Mouse (Mus musculus): ENCODE measurements around the gene Suco. TPM values are rescaled to one million over a fixed set of nuclear protein-coding genes. Genes with fewer than 3 reads are reported as not detected.

Suco gene
- polyA plus RNA-seq, 1 experiment, result 3.1 TPM

GRCm38 (mm10) chr1:161918682-161919372 lies 42.3 kb upstream of the Suco start:
- no peak for DNase-seq (ENCODE audit: low read depth in 1 of 2, low spot score in 2 of 2)
- WGBS, result 48% methylated on average over 7 of the region's 7 CpGs
- Histone ChIP-seq H3K27ac (ENCODE audit: insufficient read depth, low read length) (peak overlapping the region; percentile 33; the same call in 1 of the 2 replicates), H3K27me3 (ENCODE audit: control insufficient read depth, insufficient read depth, low read length) (no peaks in the 10 kb centered on the region), H3K36me3 (ENCODE audit: control insufficient read depth, insufficient read depth, low read length) (no peaks in the 10 kb centered on the region), H3K4me3 (ENCODE audit: extremely low read depth, insufficient read depth, insufficient read length) (no peak overlapping the region), H3K4me1 (ENCODE audit: control insufficient read depth, insufficient read depth, insufficient read length) (peaks cover 28% of the 10 kb centered on the region)
- TF ChIP-seq CTCF (IDR thresholded peaks at IDR 0.05; ENCODE audit: extremely low read depth, insufficient read depth, insufficient read length, insufficient replicate concordance) (no peak), POLR2A (IDR thresholded peaks at IDR 0.05; ENCODE audit: low read depth, low read length) (no peak)

DNA sequence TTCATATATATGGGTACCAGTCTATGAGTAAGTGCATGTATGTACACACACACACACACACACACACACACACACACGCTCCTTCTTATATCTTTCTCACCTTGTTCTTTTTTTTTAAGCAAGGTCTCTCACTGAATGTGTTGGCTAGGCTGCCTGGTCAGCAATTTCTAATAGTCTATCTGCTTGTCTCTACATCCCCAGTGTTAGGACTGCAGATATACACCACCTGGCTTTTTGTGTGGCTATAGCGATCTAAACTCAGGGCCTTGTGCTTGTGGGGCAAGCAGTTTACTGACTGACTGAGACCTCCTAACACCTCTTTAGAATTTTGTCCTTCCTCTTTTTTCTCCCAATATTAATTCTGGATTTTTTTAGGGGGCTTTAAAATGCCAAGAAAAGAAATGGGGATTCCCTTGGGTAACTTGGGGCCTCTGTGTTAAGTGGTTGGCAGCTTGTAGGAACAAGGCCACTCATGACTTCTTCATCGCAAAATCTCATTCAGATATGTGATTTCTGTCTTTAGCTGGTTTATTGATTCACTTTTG lies 41.5 kb upstream of the Suco start:
- no peak for DNase-seq (ENCODE audit: low read depth in 1 of 2, low spot score in 2 of 2)
- Histone ChIP-seq H3K27me3 (ENCODE audit: control insufficient read depth, insufficient read depth, low read length) (no peaks in the 10 kb centered on the region), H3K27ac (ENCODE audit: insufficient read depth, low read length) (no peak overlapping the region), H3K4me3 (ENCODE audit: extremely low read depth, insufficient read depth, insufficient read length) (no peak overlapping the region), H3K4me1 (ENCODE audit: control insufficient read depth, insufficient read depth, insufficient read length) (peaks cover 31% of the 10 kb centered on the region), H3K36me3 (ENCODE audit: control insufficient read depth, insufficient read depth, low read length) (no peaks in the 10 kb centered on the region)
- WGBS, result 80% methylated on average over 3 of the region's 3 CpGs
- no peak for TF ChIP-seq CTCF (IDR thresholded peaks at IDR 0.05; ENCODE audit: extremely low read depth, insufficient read depth, insufficient read length, insufficient replicate concordance)
- no peak for TF ChIP-seq POLR2A (IDR thresholded peaks at IDR 0.05; ENCODE audit: low read depth, low read length)

DNA sequence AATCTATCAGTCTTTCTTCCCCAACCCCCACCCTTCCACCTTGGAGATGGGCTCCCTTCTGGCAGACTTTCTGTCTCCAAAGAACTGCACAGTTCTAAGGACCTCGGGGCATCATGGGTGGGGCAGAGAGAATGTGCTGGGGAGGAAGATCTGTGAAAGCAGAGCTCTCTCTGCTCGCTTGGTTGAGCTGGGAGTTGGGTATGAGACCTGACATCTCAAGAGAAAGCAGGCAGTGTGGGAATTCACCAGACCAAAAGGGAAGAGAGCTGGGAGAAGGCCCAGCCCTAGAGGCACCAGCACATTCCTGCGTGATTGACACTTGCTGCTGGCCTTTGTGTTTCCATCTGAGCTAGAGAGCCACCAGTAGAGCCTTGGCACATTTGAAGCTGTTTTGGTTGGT lies 39.6 kb upstream of the Suco start:
- TF ChIP-seq CTCF (IDR thresholded peaks at IDR 0.05; ENCODE audit: extremely low read depth, insufficient read depth, insufficient read length, insufficient replicate concordance) (no peak), POLR2A (IDR thresholded peaks at IDR 0.05; ENCODE audit: low read depth, low read length) (no peak)
- peaks cover 25% of the 10 kb centered on the region; the same call in 1 of the 2 replicates for H3K4me1 ChIP-seq (ENCODE audit: control insufficient read depth, insufficient read depth, insufficient read length)
- no peaks in the 10 kb centered on the region for H3K27me3 ChIP-seq (ENCODE audit: control insufficient read depth, insufficient read depth, low read length)
- 81% methylated on average over 3 of the region's 3 CpGs for WGBS
- no peaks in the 10 kb centered on the region for H3K36me3 ChIP-seq (ENCODE audit: control insufficient read depth, insufficient read depth, low read length)
- DNase-seq (ENCODE audit: low read depth in 1 of 2, low spot score in 2 of 2), result no peak
- H3K27ac ChIP-seq (ENCODE audit: insufficient read depth, low read length), result no peak overlapping the region
- no peak overlapping the region for H3K4me3 ChIP-seq (ENCODE audit: extremely low read depth, insufficient read depth, insufficient read length)

GRCm38 (mm10) chr1:161913648-161913984 lies 37.1 kb upstream of the Suco start:
- no peaks in the 10 kb centered on the region for H3K36me3 ChIP-seq (ENCODE audit: control insufficient read depth, insufficient read depth, low read length)
- H3K27me3 ChIP-seq (ENCODE audit: control insufficient read depth, insufficient read depth, low read length), result no peaks in the 10 kb centered on the region
- TF ChIP-seq POLR2A (IDR thresholded peaks at IDR 0.05; ENCODE audit: low read depth, low read length) (no peak), CTCF (IDR thresholded peaks at IDR 0.05; ENCODE audit: extremely low read depth, insufficient read depth, insufficient read length, insufficient replicate concordance) (no peak)
- no peak overlapping the region for H3K27ac ChIP-seq (ENCODE audit: insufficient read depth, low read length)
- WGBS, result 86% methylated on average over 7 of the region's 7 CpGs
- no peak overlapping the region for H3K4me3 ChIP-seq (ENCODE audit: extremely low read depth, insufficient read depth, insufficient read length)
- H3K4me1 ChIP-seq (ENCODE audit: control insufficient read depth, insufficient read depth, insufficient read length), result peaks cover 14% of the 10 kb centered on the region
- no peak for DNase-seq (ENCODE audit: low read depth in 1 of 2, low spot score in 2 of 2)

DNA sequence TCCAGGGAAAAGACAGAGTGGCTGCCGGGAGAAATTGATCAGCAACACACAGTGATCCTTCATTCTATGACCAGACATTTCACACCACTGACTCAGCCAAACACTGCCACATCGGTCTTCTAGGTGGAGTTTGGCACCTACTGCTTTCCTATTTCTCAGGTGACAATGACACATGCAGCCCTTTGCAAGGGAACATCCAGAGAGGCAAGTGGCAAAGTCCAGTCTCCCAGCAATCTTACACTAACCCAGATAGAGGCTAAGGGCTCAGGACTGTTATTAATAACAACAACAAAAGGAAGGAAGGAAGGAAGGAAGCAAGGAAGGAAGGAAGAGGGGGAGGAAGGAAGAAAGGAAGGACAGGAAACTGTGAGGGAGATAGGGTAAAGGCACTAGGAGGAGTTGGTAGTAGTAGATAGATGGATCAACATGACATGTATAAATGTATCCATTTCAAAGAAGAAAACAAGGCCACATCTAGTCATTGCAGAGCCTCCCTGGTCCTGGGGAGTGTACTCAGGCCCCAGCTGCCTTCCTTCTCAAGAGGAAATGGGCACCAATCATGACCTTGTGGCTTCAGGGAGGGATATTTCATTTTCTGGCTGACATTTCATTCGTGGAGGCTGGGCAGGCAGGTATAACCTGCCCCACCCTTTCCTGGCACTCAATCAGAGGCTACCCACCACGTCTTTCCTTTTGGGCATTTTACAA lies 36.6 kb upstream of the Suco start:
- no peaks in the 10 kb centered on the region for H3K27me3 ChIP-seq (ENCODE audit: control insufficient read depth, insufficient read depth, low read length)
- no peak for DNase-seq (ENCODE audit: low read depth in 1 of 2, low spot score in 2 of 2)
- peaks cover 13% of the 10 kb centered on the region for H3K4me1 ChIP-seq (ENCODE audit: control insufficient read depth, insufficient read depth, insufficient read length)
- no peaks in the 10 kb centered on the region for H3K36me3 ChIP-seq (ENCODE audit: control insufficient read depth, insufficient read depth, low read length)
- TF ChIP-seq POLR2A (IDR thresholded peaks at IDR 0.05; ENCODE audit: low read depth, low read length) (no peak), CTCF (IDR thresholded peaks at IDR 0.05; ENCODE audit: extremely low read depth, insufficient read depth, insufficient read length, insufficient replicate concordance) (no peak)
- H3K4me3 ChIP-seq (ENCODE audit: extremely low read depth, insufficient read depth, insufficient read length), result no peak overlapping the region
- 55% methylated on average over 4 of the region's 4 CpGs for WGBS
- no peak overlapping the region for H3K27ac ChIP-seq (ENCODE audit: insufficient read depth, low read length)

DNA sequence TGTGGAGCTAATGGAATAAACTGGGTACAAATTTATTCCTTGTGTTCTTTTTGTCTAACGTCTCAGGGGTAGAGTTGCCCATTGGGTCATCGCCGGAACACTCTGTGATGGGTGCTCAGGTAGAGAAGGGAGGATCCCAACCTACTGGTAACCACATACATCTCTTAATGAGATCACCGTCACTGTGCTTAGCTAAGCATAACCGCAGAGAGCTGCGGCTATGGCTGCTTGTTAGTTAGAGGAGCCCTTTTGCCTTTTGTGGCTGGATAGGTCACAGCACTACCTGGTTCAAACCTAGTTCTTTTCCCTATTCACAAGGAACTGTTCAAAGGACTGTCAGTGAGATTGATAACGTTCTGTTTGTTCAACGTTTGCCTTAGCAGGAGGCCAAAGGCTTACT lies 32.6 kb upstream of the Suco start:
- Histone ChIP-seq H3K27me3 (ENCODE audit: control insufficient read depth, insufficient read depth, low read length) (no peaks in the 10 kb centered on the region), H3K4me1 (ENCODE audit: control insufficient read depth, insufficient read depth, insufficient read length) (peaks cover 18% of the 10 kb centered on the region), H3K36me3 (ENCODE audit: control insufficient read depth, insufficient read depth, low read length) (no peaks in the 10 kb centered on the region), H3K27ac (ENCODE audit: insufficient read depth, low read length) (no peak overlapping the region), H3K4me3 (ENCODE audit: extremely low read depth, insufficient read depth, insufficient read length) (no peak overlapping the region)
- TF ChIP-seq CTCF (IDR thresholded peaks at IDR 0.05; ENCODE audit: extremely low read depth, insufficient read depth, insufficient read length, insufficient replicate concordance) (no peak), POLR2A (IDR thresholded peaks at IDR 0.05; ENCODE audit: low read depth, low read length) (no peak)
- WGBS, result 81% methylated on average over 8 of the region's 8 CpGs
- no peak for DNase-seq (ENCODE audit: low read depth in 1 of 2, low spot score in 2 of 2)
